Mouse (Mus musculus) liver, embryonic 11.5 days (tissue): ENCODE measurements around the gene Crlf2. TPM values are rescaled to one million over a fixed set of nuclear protein-coding genes. Genes with fewer than 3 reads are reported as not detected.

Experiments
- ATAC-seq: fragments of 200-750 bp; cut with Nextera tagmentation; replicated peaks from 2 replicates; pipeline ENCODE4 v1.8.0; 2017; ENCODE audit warnings: moderate number of reproducible peaks, mild to moderate bottlenecking, moderate TSS enrichment, moderate library complexity; ENCODE audit not compliant: low FRiP score
- DNase-seq: peaks from one replicate; pipeline ENCODE4 v3.0.0-alpha.2; 2017; ENCODE audit warnings: low spot score
- H3K27ac ChIP-seq: fragments of 300-500 bp; sonication (generic); 2 replicates; pipeline ENCODE4 v1.5.1; 2014; ENCODE audit warnings: mild to moderate bottlenecking, low read depth, low read length, control low read depth
- H3K27me3 ChIP-seq: fragments of 300-500 bp; sonication (generic); replicated peaks from 2 replicates; pipeline ENCODE4 v1.6.1; 2014; ENCODE audit warnings: low read length, mixed read lengths; ENCODE audit not compliant: control insufficient read depth, insufficient read depth
- H3K36me3 ChIP-seq: fragments of 300-500 bp; sonication (generic); 2 replicates; pipeline ENCODE4 v1.6.1; 2014; ENCODE audit warnings: mild to moderate bottlenecking, low read length, moderate library complexity, mixed read lengths; ENCODE audit not compliant: control insufficient read depth, insufficient read depth
- H3K4me1 ChIP-seq: fragments of 300-500 bp; sonication (generic); replicated peaks from 2 replicates; pipeline ENCODE4 v1.6.1; 2014; ENCODE audit warnings: low read length, mixed read lengths; ENCODE audit not compliant: control insufficient read depth, insufficient read depth
- H3K4me2 ChIP-seq: fragments of 300-500 bp; sonication (generic); 2 replicates; pipeline ENCODE4 v1.6.1; 2014; ENCODE audit warnings: mild to moderate bottlenecking, control low read depth, moderate library complexity
- H3K4me3 ChIP-seq: fragments of 300-500 bp; sonication (generic); 2 replicates; pipeline ENCODE4 v1.5.1; 2014; ENCODE audit warnings: low read depth, low read length, control low read depth
- H3K9ac ChIP-seq: fragments of 300-500 bp; sonication (generic); 2 replicates; pipeline ENCODE4 v1.6.1; 2014; ENCODE audit warnings: low read depth, low read length, control low read depth
- H3K9me3 ChIP-seq: fragments of 300-500 bp; sonication (generic); 2 replicates; pipeline ENCODE4 v1.6.1; 2016; ENCODE audit warnings: low read length, inconsistent platforms, mixed read lengths; ENCODE audit not compliant: control insufficient read depth
- WGBS: fragments of 180-500 bp; shearing (Covaris S2); extraction: QIAGEN DNeasy Blood & Tissue Kit; methylation state at CpG from one replicate; pipeline ENCODE4 v1.1.7; 2014; 5-methylcytosine and 5-hydroxymethylcytosine counted together
- polyA plus RNA-seq: library from polyadenylated mRNA; unstranded; fragments of >200 nt; fragmentation: Nextera tagmentation; extraction: Ambion mirVana; gene quantifications from 2 replicates; pipeline ENCODE4 v1.2.1, GENCODE M21; 2014

The Crlf2 gene
- polyA plus RNA-seq, 1 experiment from 2014 or later, result 6.9 TPM

- no peak for ATAC-seq
These were observed 6.7 kb downstream of the Crlf2 start for GRCm38 (mm10) chr5:109552116-109552515.

GRCm38 (mm10) chr5:109551041-109551765 is 7.6 kb downstream of the Crlf2 start:
- H3K4me1 ChIP-seq, result no peaks in the 10 kb centered on the region
- no peak overlapping the region for H3K27ac ChIP-seq
- H3K27me3 ChIP-seq, result no peaks in the 10 kb centered on the region
- H3K4me2 ChIP-seq, result no peak overlapping the region
- H3K9me3 ChIP-seq, result peaks cover 44% of the 10 kb centered on the region
- no peak overlapping the region for H3K9ac ChIP-seq
- H3K36me3 ChIP-seq, result peaks cover 27% of the 10 kb centered on the region
- no peak overlapping the region for H3K4me3 ChIP-seq
- WGBS, result 83% methylated on average over 25 of the region's 25 CpGs
- no peak for ATAC-seq
- DNase-seq, result no peak

More at GRCm38 (mm10) chr5:109552116-109552515, 6.7 kb downstream of the Crlf2 start:
- Histone ChIP-seq H3K9me3 (peaks cover 49% of the 10 kb centered on the region), H3K4me1 (no peaks in the 10 kb centered on the region), H3K36me3 (peaks cover 29% of the 10 kb centered on the region), H3K27me3 (no peaks in the 10 kb centered on the region), H3K4me2 (no peak overlapping the region), H3K4me3 (no peak overlapping the region), H3K9ac (no peak overlapping the region), H3K27ac (no peak overlapping the region)
- no peak for DNase-seq
- WGBS, result 81% methylated on average over 12 of the region's 13 CpGs

GRCm38 (mm10) chr5:109550225-109550935 is 8.4 kb downstream of the Crlf2 start:
- H3K27me3 ChIP-seq, result no peaks in the 10 kb centered on the region
- H3K9ac ChIP-seq, result no peak overlapping the region
- no peak overlapping the region for H3K4me2 ChIP-seq
- H3K9me3 ChIP-seq, result peaks cover 36% of the 10 kb centered on the region
- H3K4me1 ChIP-seq, result no peaks in the 10 kb centered on the region
- peaks cover 19% of the 10 kb centered on the region for H3K36me3 ChIP-seq
- DNase-seq (no peak), ATAC-seq (no peak)
- WGBS, result 85% methylated on average over 34 of the region's 36 CpGs
- no peak overlapping the region for H3K27ac ChIP-seq
- no peak overlapping the region for H3K4me3 ChIP-seq

- no peaks in the 10 kb centered on the region for H3K27me3 ChIP-seq
- H3K4me2 ChIP-seq, result no peak overlapping the region
- H3K36me3 ChIP-seq, result peaks cover 6% of the 10 kb centered on the region
- no peak overlapping the region for H3K4me3 ChIP-seq
- no peak for DNase-seq
- no peaks in the 10 kb centered on the region for H3K4me1 ChIP-seq
- 45% methylated on average over 9 of the region's 9 CpGs for WGBS
- no peak; the same call in 1 of the 2 replicates for ATAC-seq
- H3K9ac ChIP-seq, result no peak overlapping the region
- no peak overlapping the region for H3K27ac ChIP-seq
- H3K9me3 ChIP-seq, result peaks cover 25% of the 10 kb centered on the region
These were observed 10.1 kb downstream of the Crlf2 start for GRCm38 (mm10) chr5:109548712-109549111.

GRCm38 (mm10) chr5:109547112-109547511 is 11.7 kb downstream of the Crlf2 start:
- WGBS, result 73% methylated on average over 2 of the region's 2 CpGs
- no peaks in the 10 kb centered on the region for H3K4me1 ChIP-seq
- H3K27ac ChIP-seq, result no peak overlapping the region
- H3K9me3 ChIP-seq, result peaks cover 12% of the 10 kb centered on the region
- DNase-seq (no peak), ATAC-seq (no peak)
- no peak overlapping the region for H3K9ac ChIP-seq
- no peaks in the 10 kb centered on the region for H3K27me3 ChIP-seq
- H3K36me3 ChIP-seq, result peaks cover 3% of the 10 kb centered on the region
- H3K4me3 ChIP-seq, result no peak overlapping the region
- no peak overlapping the region for H3K4me2 ChIP-seq

- Histone ChIP-seq H3K4me1 (no peaks in the 10 kb centered on the region), H3K36me3 (no peaks in the 10 kb centered on the region), H3K4me2 (no peak overlapping the region), H3K9ac (no peak overlapping the region), H3K27me3 (no peaks in the 10 kb centered on the region), H3K4me3 (no peak overlapping the region), H3K9me3 (no peaks in the 10 kb centered on the region), H3K27ac (no peak overlapping the region)
- no peak for DNase-seq
- ATAC-seq, result no peak
These were observed 49.1 kb downstream of the Crlf2 start for GRCm38 (mm10) chr5:109509679-109510078.

GRCm38 (mm10) chr5:109506729-109507128 is 52.1 kb downstream of the Crlf2 start:
- ATAC-seq (no peak), DNase-seq (no peak)
- H3K9me3 ChIP-seq, result no peaks in the 10 kb centered on the region
- WGBS, result 13% methylated on average over 1 of the region's 1 CpGs
- no peaks in the 10 kb centered on the region for H3K36me3 ChIP-seq
- H3K9ac ChIP-seq, result no peak overlapping the region
- no peak overlapping the region for H3K27ac ChIP-seq
- H3K4me3 ChIP-seq, result no peak overlapping the region
- no peaks in the 10 kb centered on the region for H3K27me3 ChIP-seq
- H3K4me1 ChIP-seq, result no peaks in the 10 kb centered on the region
- no peak overlapping the region for H3K4me2 ChIP-seq
